Mouse (Mus musculus): ENCODE data around the gene Slc7a1. TPM values are rescaled to one million over a fixed set of nuclear protein-coding genes. Genes with fewer than 3 reads are reported as not detected.

Slc7a1 gene
- polyA plus RNA-seq, 1 experiment from 2014 or later: 32.4 TPM

GRCm38 (mm10) chr5:148414233-148414632 is 14.5 kb upstream of the Slc7a1 start:
- WGBS: 36% methylated on average over 7 of the region's 7 CpGs
- H3K4me1 ChIP-seq: 0 out of 2 replicates have a peak, but pooled peaks cover 5% of the 10 kb centered on the region

GRCm38 (mm10) chr5:148412504-148412903 is 12.8 kb upstream of the Slc7a1 start:
- no peaks in the 10 kb centered on the region for H3K27me3 ChIP-seq
- H3K4me3 ChIP-seq: no peak overlapping the region
- no peaks in the 10 kb centered on the region for H3K9me3 ChIP-seq
- ATAC-seq (replicated peaks): no peak
- H3K4me2 ChIP-seq (replicated peaks): no peak overlapping the region
- 0 out of 2 replicates have a peak, but pooled peaks cover 3% of the 10 kb centered on the region for H3K4me1 ChIP-seq
- no peak overlapping the region for H3K27ac ChIP-seq (replicated peaks)
- no peaks in the 10 kb centered on the region for H3K36me3 ChIP-seq
- H3K9ac ChIP-seq (replicated peaks): no peak overlapping the region
- WGBS: 97% methylated on average over 4 of the region's 4 CpGs

More at GRCm38 (mm10) chr5:148414233-148414632, 14.5 kb upstream of the Slc7a1 start:
- Histone ChIP-seq H3K4me3 (no peak overlapping the region), H3K4me2 (replicated peaks) (no peak overlapping the region), H3K9me3 (no peaks in the 10 kb centered on the region), H3K9ac (replicated peaks) (no peak overlapping the region), H3K36me3 (no peaks in the 10 kb centered on the region), H3K27me3 (no peaks in the 10 kb centered on the region), H3K27ac (replicated peaks) (no peak overlapping the region)
- no peak for ATAC-seq (replicated peaks)

GRCm38 (mm10) chr5:148409465-148409864 is 9.8 kb upstream of the Slc7a1 start:
- no peak overlapping the region for H3K4me2 ChIP-seq (replicated peaks)
- 0 out of 2 replicates have a peak, but pooled peaks cover 2% of the 10 kb centered on the region for H3K4me1 ChIP-seq
- H3K4me3 ChIP-seq: no peak overlapping the region
- no peaks in the 10 kb centered on the region for H3K9me3 ChIP-seq
- no peak overlapping the region for H3K27ac ChIP-seq (replicated peaks)
- WGBS: 90% methylated on average over 8 of the region's 8 CpGs
- no peak overlapping the region for H3K9ac ChIP-seq (replicated peaks)
- no peaks in the 10 kb centered on the region for H3K27me3 ChIP-seq
- no peaks in the 10 kb centered on the region for H3K36me3 ChIP-seq
- ATAC-seq (replicated peaks): no peak

- H3K4me2 ChIP-seq (replicated peaks): no peak overlapping the region
- H3K27me3 ChIP-seq: no peaks in the 10 kb centered on the region
- no peaks in the 10 kb centered on the region for H3K36me3 ChIP-seq
- no peak overlapping the region for H3K27ac ChIP-seq (replicated peaks)
- no peaks in the 10 kb centered on the region for H3K9me3 ChIP-seq
- 99% methylated on average over 2 of the region's 2 CpGs for WGBS
- no peak overlapping the region for H3K4me3 ChIP-seq
- no peak for ATAC-seq (replicated peaks)
- H3K9ac ChIP-seq (replicated peaks): no peak overlapping the region
- H3K4me1 ChIP-seq: no peaks in the 10 kb centered on the region
These were observed 7.2 kb upstream of the Slc7a1 start for GRCm38 (mm10) chr5:148406913-148407312.

- Histone ChIP-seq H3K9ac (replicated peaks) (no peak overlapping the region), H3K4me2 (replicated peaks) (no peak overlapping the region), H3K4me3 (no peak overlapping the region), H3K9me3 (no peaks in the 10 kb centered on the region), H3K27me3 (no peaks in the 10 kb centered on the region), H3K4me1 (0 out of 2 replicates have a peak, but pooled peaks cover 3% of the 10 kb centered on the region), H3K27ac (replicated peaks) (no peak overlapping the region), H3K36me3 (no peaks in the 10 kb centered on the region)
- 92% methylated on average over 7 of the region's 7 CpGs for WGBS
- no peak for ATAC-seq (replicated peaks)
These were observed 4.8 kb upstream of the Slc7a1 start for GRCm38 (mm10) chr5:148404548-148404947.

- 57% methylated on average over 4 of the region's 4 CpGs for WGBS
- Histone ChIP-seq H3K9me3 (no peaks in the 10 kb centered on the region), H3K4me2 (replicated peaks) (no peak overlapping the region), H3K4me3 (no peak overlapping the region), H3K4me1 (peaks cover 11% of the 10 kb centered on the region; the same call in 1 of the 2 replicates), H3K9ac (replicated peaks) (no peak overlapping the region), H3K36me3 (no peaks in the 10 kb centered on the region), H3K27ac (replicated peaks) (no peak overlapping the region), H3K27me3 (no peaks in the 10 kb centered on the region)
- no peak for ATAC-seq (replicated peaks)
These were observed 2.9 kb upstream of the Slc7a1 start for GRCm38 (mm10) chr5:148402641-148403040.

- peak overlapping the region; percentile 74 for H3K4me3 ChIP-seq
These were observed 691 bp downstream of the Slc7a1 start for GRCm38 (mm10) chr5:148398766-148399659.

GRCm38 (mm10) chr5:148398451-148398765 is 1.3 kb downstream of the Slc7a1 start:
- Histone ChIP-seq H3K27me3 (no peaks in the 10 kb centered on the region), H3K36me3 (no peaks in the 10 kb centered on the region), H3K27ac (replicated peaks) (no peak overlapping the region), H3K4me2 (replicated peaks) (peak overlapping the region; percentile 91), H3K9ac (replicated peaks) (no peak overlapping the region), H3K9me3 (no peaks in the 10 kb centered on the region), H3K4me3 (peak overlapping the region; percentile 74), H3K4me1 (peaks cover 11% of the 10 kb centered on the region; the same call in 1 of the 2 replicates)
- 49% methylated on average over 6 of the region's 6 CpGs for WGBS
- no peak for ATAC-seq (replicated peaks)

More at GRCm38 (mm10) chr5:148398766-148399659, 691 bp downstream of the Slc7a1 start:
- peak; percentile 82 for ATAC-seq (replicated peaks)
- Histone ChIP-seq H3K9ac (replicated peaks) (peak overlapping the region; percentile 68), H3K27ac (replicated peaks) (peak overlapping the region; percentile 51), H3K4me1 (peaks cover 11% of the 10 kb centered on the region; the same call in 1 of the 2 replicates), H3K36me3 (no peaks in the 10 kb centered on the region), H3K27me3 (no peaks in the 10 kb centered on the region), H3K9me3 (no peaks in the 10 kb centered on the region), H3K4me2 (replicated peaks) (peak overlapping the region; percentile 91)
- WGBS: 2% methylated on average over 58 of the region's 58 CpGs

- no peaks in the 10 kb centered on the region for H3K27me3 ChIP-seq
- no peaks in the 10 kb centered on the region for H3K36me3 ChIP-seq
- no peaks in the 10 kb centered on the region for H3K9me3 ChIP-seq
- ATAC-seq (replicated peaks): no peak
- no peak overlapping the region for H3K4me3 ChIP-seq
- no peak overlapping the region for H3K27ac ChIP-seq (replicated peaks)
- 50% methylated on average over 5 of the region's 5 CpGs for whole genome bisulfite sequencing
- H3K4me2 ChIP-seq (replicated peaks): peak overlapping the region; percentile 11; the same call in 1 of the 2 replicates
- H3K4me1 ChIP-seq: peaks cover 11% of the 10 kb centered on the region; the same call in 1 of the 2 replicates
- no peak overlapping the region for H3K9ac ChIP-seq (replicated peaks)
These were observed 1.8 kb downstream of the Slc7a1 start for GRCm38 (mm10) chr5:148397911-148398310.

GRCm38 (mm10) chr5:148397418-148397817 is 2.3 kb downstream of the Slc7a1 start:
- Histone ChIP-seq H3K27me3 (no peaks in the 10 kb centered on the region), H3K27ac (replicated peaks) (no peak overlapping the region), H3K4me1 (peaks cover 11% of the 10 kb centered on the region; the same call in 1 of the 2 replicates), H3K4me3 (no peak overlapping the region), H3K4me2 (replicated peaks) (no peak overlapping the region), H3K9ac (replicated peaks) (no peak overlapping the region), H3K9me3 (no peaks in the 10 kb centered on the region), H3K36me3 (no peaks in the 10 kb centered on the region)
- 91% methylated on average over 4 of the region's 4 CpGs for WGBS
- ATAC-seq (replicated peaks): no peak

- Histone ChIP-seq H3K4me1 (peaks cover 5% of the 10 kb centered on the region; the same call in 1 of the 2 replicates), H3K9ac (replicated peaks) (no peak overlapping the region), H3K9me3 (no peaks in the 10 kb centered on the region), H3K4me3 (no peak overlapping the region), H3K4me2 (replicated peaks) (no peak overlapping the region), H3K27ac (replicated peaks) (no peak overlapping the region), H3K27me3 (no peaks in the 10 kb centered on the region), H3K36me3 (no peaks in the 10 kb centered on the region)
- WGBS: 86% methylated on average over 8 of the region's 8 CpGs
- no peak for ATAC-seq (replicated peaks)
These were observed 6.4 kb downstream of the Slc7a1 start for GRCm38 (mm10) chr5:148393316-148393715.

GRCm38 (mm10) chr5:148392831-148393230 is 6.9 kb downstream of the Slc7a1 start:
- WGBS: 77% methylated on average over 6 of the region's 6 CpGs
- Histone ChIP-seq H3K4me1 (peaks cover 1% of the 10 kb centered on the region; the same call in 1 of the 2 replicates), H3K9ac (replicated peaks) (no peak overlapping the region), H3K4me2 (replicated peaks) (no peak overlapping the region), H3K27ac (replicated peaks) (no peak overlapping the region), H3K36me3 (no peaks in the 10 kb centered on the region), H3K9me3 (no peaks in the 10 kb centered on the region), H3K4me3 (no peak overlapping the region), H3K27me3 (no peaks in the 10 kb centered on the region)
- no peak for ATAC-seq (replicated peaks)
